Mouse (Mus musculus) liver, postnatal 0 days (tissue): ENCODE results near the gene Mthfd1.
A peak's percentile ranks its signal among the peaks of the same experiment; 100 is the strongest.

Source experiments
- CTCF ChIP-seq: sonication (generic); IDR thresholded peaks from 2 replicates; pipeline ENCODE4 v1.5.1; 2016; ENCODE audit warnings: antibody characterized with exemption, low read depth
- EP300 ChIP-seq: IDR thresholded peaks from 2 replicates; pipeline ENCODE4 v1.6.1; 2016; ENCODE audit warnings: antibody characterized with exemption, low read depth, mild to moderate bottlenecking

DNA sequence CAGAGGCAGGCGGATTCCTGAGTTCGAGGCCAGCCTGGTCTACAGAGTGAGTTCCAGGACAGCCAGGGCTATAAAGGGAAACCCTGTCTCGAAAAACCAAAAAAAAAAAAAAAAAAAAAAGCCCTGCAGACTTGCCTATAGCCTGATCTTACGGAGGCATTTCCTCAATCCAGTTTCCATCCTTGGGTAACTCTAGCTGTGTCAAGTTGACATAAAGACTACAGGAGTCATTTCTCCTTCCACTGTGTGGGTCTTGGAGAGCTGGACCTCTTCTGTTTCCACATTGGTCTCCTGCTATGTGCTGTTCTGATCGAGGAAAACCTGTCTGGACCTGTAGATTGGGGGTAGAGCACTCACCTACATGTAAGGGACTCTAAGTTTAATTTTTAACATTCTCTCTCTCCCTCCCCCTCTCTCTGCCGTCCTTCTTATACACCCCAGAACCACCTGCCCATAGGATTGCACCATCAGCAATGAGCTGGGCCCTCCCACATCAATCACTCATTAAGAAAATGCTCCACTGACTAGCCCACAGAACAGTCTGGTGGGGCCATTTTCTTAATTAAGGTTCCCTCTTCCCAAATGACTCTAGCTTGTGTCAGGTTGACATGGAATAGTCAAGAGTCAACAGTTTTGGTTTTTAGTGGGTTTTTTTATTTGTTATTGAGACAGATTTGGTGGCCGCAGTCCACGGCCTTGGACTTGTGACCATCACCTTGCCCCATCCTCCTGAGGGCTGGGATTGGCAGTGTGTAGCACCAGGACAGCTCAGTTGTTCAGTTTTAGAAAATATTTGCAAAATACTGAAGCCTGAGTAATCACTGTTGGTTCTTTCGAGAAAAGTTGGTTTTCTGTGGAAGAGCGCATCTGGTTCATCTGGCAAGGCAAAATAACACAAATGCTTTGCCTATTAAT, 17.8 kb downstream of the Mthfd1 start:
- TF ChIP-seq CTCF (no peak), EP300 (peak; percentile 46; the same call in 1 of the 2 replicates)
